ENCODE assay signal across 16 mouse cellular contexts in the genomic region with DNA sequence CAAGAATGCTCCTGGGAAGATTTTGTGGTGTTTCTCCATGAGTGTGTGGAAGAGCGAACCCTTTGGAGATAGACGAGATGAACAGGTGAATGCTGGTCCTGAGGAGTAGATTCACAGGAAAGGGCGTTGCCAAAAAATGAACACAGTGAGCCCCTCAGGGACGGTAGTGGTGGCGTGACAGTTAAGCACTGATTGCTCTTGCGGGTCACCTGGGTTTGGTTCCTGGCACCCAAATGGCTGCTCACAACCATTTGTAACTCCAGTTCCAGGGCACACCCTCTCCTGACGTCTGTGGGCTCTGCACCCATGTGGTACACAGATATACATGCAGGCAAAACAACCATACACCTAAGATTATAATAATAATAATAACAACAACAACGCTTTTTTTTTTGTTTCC.
DNase-seq lines count a peak whose midpoint lies in the region; ATAC-seq lines count a peak whose summit lies in the region.
"Had no signal": no experiment of that assay in that cellular context is flagged by ENCODE, and none has a peak within 500 bp of the region (broad histone marks: within the 10 kb centered on the region; RNA-seq: fewer than 3 reads in every experiment).

No protein-coding gene starts in this region.

- H3K4me3 ChIP-seq in neural tube, embryonic 11.5 days (ENCODE audit: low read depth, low read length) = no peak overlapping the region
- H3K4me3 ChIP-seq in forebrain, embryonic 14.5 days (ENCODE audit: low read depth, low read length) = no peak overlapping the region
- H3K4me3 ChIP-seq in limb, embryonic 10.5 days = no peak overlapping the region
- H3K4me3 ChIP-seq: left cerebral cortex, adult 2 months; stomach, embryonic 15.5 days had no signal

- DNase-seq in neural tube, embryonic 11.5 days (ENCODE audit: low spot score) = no peak
- DNase-seq in neural tube, embryonic 10.5 days (ENCODE audit: extremely low spot score, low spot score) = no peak
- no peak for DNase-seq in forebrain, embryonic 14.5 days (ENCODE audit: low spot score)
- no peak for DNase-seq in limb, embryonic 10.5 days (ENCODE audit: low spot score)
- DNase-seq in frontal cortex, postnatal 14 days (ENCODE audit: low spot score in 2 of 2) = no peak
- DNase-seq in layer of hippocampus, postnatal 25 days (ENCODE audit: extremely low spot score in 1 of 2, low spot score in 1 of 2) = no peak
- DNase-seq: adrenal gland, postnatal 36 days; heart, postnatal 10 days; kidney, adult 2 months; kidney, postnatal 4 days; thymus, postnatal 25 days had no signal

- ATAC-seq in neural tube, embryonic 11.5 days (ENCODE audit: insufficient read depth, low FRiP score, low TSS enrichment) = 0 out of 2 replicates have a peak, but pooled peaks have one; percentile 20
- ATAC-seq in forebrain, embryonic 14.5 days = no peak
- peak; percentile 30; the same call in 1 of the 2 replicates for ATAC-seq in neutrophil, adult 5-6 weeks (ENCODE audit: extremely low read depth, insufficient number of reproducible peaks, low FRiP score, poor library complexity, severe bottlenecking)
- no peak for ATAC-seq in inflammation-experienced regulatory T-cells, adult 6 months

- H3K4me2 ChIP-seq in neural tube, embryonic 11.5 days (ENCODE audit: low read depth) = no peak overlapping the region
- peak overlapping the region; percentile 26; the same call in 1 of the 2 replicates for H3K4me2 ChIP-seq in forebrain, embryonic 14.5 days (ENCODE audit: low read length)
- H3K4me2 ChIP-seq: liver, embryonic 11.5 days; stomach, embryonic 15.5 days had no signal

- H3K9ac ChIP-seq in neural tube, embryonic 11.5 days (ENCODE audit: low read length) = no peak overlapping the region
- no peak overlapping the region; the same call in 1 of the 2 replicates for H3K9ac ChIP-seq in forebrain, embryonic 14.5 days (ENCODE audit: low read length)
- H3K9ac ChIP-seq: stomach, embryonic 15.5 days had no signal

- 80% methylated on average over 8 of the region's 8 CpGs for WGBS in neural tube, embryonic 11.5 days
- WGBS in forebrain, embryonic 14.5 days = 50% methylated on average over 8 of the region's 8 CpGs
- WGBS in limb, embryonic 10.5 days = 91% methylated on average over 8 of the region's 8 CpGs

- H3K27me3 ChIP-seq in neural tube, embryonic 11.5 days (ENCODE audit: control insufficient read depth, insufficient read depth, low read length) = no peaks in the 10 kb centered on the region
- no peaks in the 10 kb centered on the region for H3K27me3 ChIP-seq in forebrain, embryonic 14.5 days (replicated peaks; ENCODE audit: control insufficient read depth, insufficient read depth, low read length)
- H3K27me3 ChIP-seq in limb, embryonic 10.5 days (ENCODE audit: low read depth, poor library complexity, severe bottlenecking) = no peaks in the 10 kb centered on the region
- H3K27me3 ChIP-seq: stomach, embryonic 15.5 days had no signal

- H3K9me3 ChIP-seq in neural tube, embryonic 11.5 days (ENCODE audit: control insufficient read depth, low read length) = no peaks in the 10 kb centered on the region
- no peaks in the 10 kb centered on the region for H3K9me3 ChIP-seq in forebrain, embryonic 14.5 days (replicated peaks; ENCODE audit: control insufficient read depth, low read length)
- H3K9me3 ChIP-seq in limb, embryonic 10.5 days (replicated peaks) = no peaks in the 10 kb centered on the region
- H3K9me3 ChIP-seq: stomach, embryonic 15.5 days had no signal

- no peaks in the 10 kb centered on the region for H3K36me3 ChIP-seq in neural tube, embryonic 11.5 days (ENCODE audit: control insufficient read depth, insufficient read depth, low read length)
- H3K36me3 ChIP-seq in forebrain, embryonic 14.5 days (ENCODE audit: control insufficient read depth, insufficient read depth, low read length) = no peaks in the 10 kb centered on the region
- H3K36me3 ChIP-seq in limb, embryonic 10.5 days = peaks cover 10% of the 10 kb centered on the region
- H3K36me3 ChIP-seq: stomach, embryonic 15.5 days had no signal

- peaks cover 27% of the 10 kb centered on the region for H3K4me1 ChIP-seq in neural tube, embryonic 11.5 days (ENCODE audit: control insufficient read depth, insufficient read depth, low read length)
- peaks cover 54% of the 10 kb centered on the region for H3K4me1 ChIP-seq in forebrain, embryonic 14.5 days (ENCODE audit: control insufficient read depth, insufficient read depth, low read length)
- peaks cover 52% of the 10 kb centered on the region for H3K4me1 ChIP-seq in limb, embryonic 10.5 days

- H3K27ac ChIP-seq in neural tube, embryonic 11.5 days (ENCODE audit: low read depth, low read length) = no peak overlapping the region; the same call in 1 of the 2 replicates
- peak overlapping the region; percentile 63 for H3K27ac ChIP-seq in forebrain, embryonic 14.5 days (ENCODE audit: low read depth, low read length)
- peak overlapping the region; percentile 72; the same call in 1 of the 2 replicates for H3K27ac ChIP-seq in limb, embryonic 10.5 days

Comparison
In these comparisons a context has a peak if more than half of its experiments do, and no peak if none do; other contexts are left out.
1. ATAC-seq: peak in neural tube, embryonic 11.5 days (single experiment) and neutrophil, adult 5-6 weeks (single experiment); none in forebrain, embryonic 14.5 days (single experiment) and inflammation-experienced regulatory T-cells, adult 6 months (single experiment).